Mouse (Mus musculus) layer of hippocampus, adult 2 months (tissue): ENCODE measurements around the gene Brms1. TPM values are rescaled to one million over a fixed set of nuclear protein-coding genes. Genes with fewer than 3 reads are reported as not detected.

Experiments used
- DNase-seq, 2 experiments: peaks; one replicate each; pipeline ENCODE4 v3.0.0; 2022; ENCODE audit warnings: low spot score in 2 of 2
- H3K27ac ChIP-seq: fragments of 200-600 bp; 2 replicates; pipeline ENCODE4 v1.8.1; 2022
- H3K4me3 ChIP-seq: fragments of 200-600 bp; 2 replicates; pipeline ENCODE4 v1.8.1; 2022; ENCODE audit warnings: mild to moderate bottlenecking
- CTCF ChIP-seq: fragments of 200-600 bp; conservative IDR thresholded peaks from 2 replicates; pipeline ENCODE4 v1.8.1; 2022; ENCODE audit warnings: antibody characterized with exemption, mild to moderate bottlenecking, moderate library complexity
- total RNA-seq, 2 experiments: library from RNA; stranded (reverse); gene quantifications; 2 replicates each; pipeline ENCODE4 v1.2.3; 2021

Brms1 gene
- total RNA-seq, 2 experiments from 2014 or later, result 21.4 to 25.3 TPM

- no peak for DNase-seq
- H3K4me3 ChIP-seq, result no peak overlapping the region
- TF ChIP-seq CTCF, result no peak
- H3K27ac ChIP-seq, result peak overlapping the region; percentile 72
Measured at GRCm38 (mm10) chr19:5058801-5059771, 17.9 kb downstream of the Brms1 start.

GRCm38 (mm10) chr19:5060365-5061330 is 19.5 kb downstream of the Brms1 start:
- no peak for TF ChIP-seq CTCF
- Histone ChIP-seq H3K27ac (no peak overlapping the region), H3K4me3 (no peak overlapping the region)
- DNase-seq, result no peak

DNA sequence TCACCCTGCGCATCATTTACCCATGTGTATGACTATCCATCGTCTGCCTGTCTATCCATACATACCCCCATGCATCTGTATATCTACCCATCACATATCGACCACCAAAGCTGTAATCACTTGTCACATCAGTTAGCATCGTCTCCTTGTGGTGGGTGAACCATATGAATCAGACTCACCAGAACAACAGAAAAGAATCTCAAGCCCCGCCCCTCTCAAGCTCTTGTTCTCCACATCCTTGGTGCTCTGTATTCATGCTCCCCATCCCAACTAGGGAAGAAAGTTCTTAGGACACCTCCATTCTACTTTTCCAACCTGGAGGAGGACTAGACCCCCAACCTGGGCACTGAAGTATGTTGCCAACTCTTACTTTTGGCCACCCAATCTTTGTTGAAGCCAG is 20.9 kb downstream of the Brms1 start:
- no peak overlapping the region for H3K27ac ChIP-seq
- no peak for DNase-seq
- H3K4me3 ChIP-seq, result no peak overlapping the region
- no peak for TF ChIP-seq CTCF

GRCm38 (mm10) chr19:5062446-5062845 is 21.3 kb downstream of the Brms1 start:
- H3K27ac ChIP-seq, result no peak overlapping the region
- no peak for TF ChIP-seq CTCF
- DNase-seq, result no peak

GRCm38 (mm10) chr19:5065104-5065503 is 23.9 kb downstream of the Brms1 start:
- no peak for DNase-seq
- no peak for TF ChIP-seq CTCF
- no peak overlapping the region for H3K4me3 ChIP-seq
- H3K27ac ChIP-seq, result no peak overlapping the region

More at GRCm38 (mm10) chr19:5062446-5062845, 21.3 kb downstream of the Brms1 start:
- no peak overlapping the region for H3K4me3 ChIP-seq

- no peak for DNase-seq
- Histone ChIP-seq H3K4me3 (peak overlapping the region; percentile 51; the same call in 1 of the 2 replicates), H3K27ac (0 out of 2 replicates have a peak overlapping the region, but pooled peaks have one; percentile 32)
- no peak for TF ChIP-seq CTCF
Measured at GRCm38 (mm10) chr19:5067040-5067799, 26.1 kb downstream of the Brms1 start.

- DNase-seq, result no peak
- TF ChIP-seq CTCF, result no peak
- Histone ChIP-seq H3K4me3 (peak within 1 kb of the TSS; percentile 51), H3K27ac (peak within 1 kb of the TSS; percentile 32; the same call in 1 of the 2 replicates)
Measured at GRCm38 (mm10) chr19:5067867-5068569, 26.9 kb downstream of the Brms1 start, which contains the start of gene Cd248. Cd248 (plus strand) TSS chr19:5068078.

- peak; percentile 23 for TF ChIP-seq CTCF
- peak overlapping the region; percentile 21; the same call in 1 of the 2 replicates for H3K27ac ChIP-seq
- no peak for DNase-seq
- H3K4me3 ChIP-seq, result peak overlapping the region; percentile 51
Measured at GRCm38 (mm10) chr19:5068570-5069234, 27.5 kb downstream of the Brms1 start.

DNA sequence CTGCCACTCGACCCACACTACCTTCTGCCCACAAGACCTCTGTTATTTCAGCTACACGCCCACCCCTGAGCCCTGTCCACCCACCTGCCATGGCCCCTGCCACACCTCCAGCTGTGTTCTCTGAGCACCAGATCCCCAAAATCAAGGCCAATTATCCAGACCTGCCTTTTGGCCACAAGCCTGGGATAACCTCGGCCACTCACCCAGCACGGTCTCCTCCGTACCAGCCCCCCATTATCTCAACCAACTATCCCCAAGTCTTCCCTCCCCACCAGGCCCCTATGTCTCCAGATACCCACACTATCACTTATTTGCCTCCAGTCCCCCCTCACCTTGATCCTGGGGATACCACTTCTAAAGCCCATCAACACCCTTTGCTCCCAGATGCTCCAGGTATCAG is 28.3 kb downstream of the Brms1 start:
- TF ChIP-seq CTCF, result no peak
- no peak for DNase-seq
- Histone ChIP-seq H3K27ac (no peak overlapping the region), H3K4me3 (no peak overlapping the region; the same call in 1 of the 2 replicates)

GRCm38 (mm10) chr19:5069978-5070377 is 28.8 kb downstream of the Brms1 start:
- no peak for DNase-seq
- Histone ChIP-seq H3K27ac (no peak overlapping the region), H3K4me3 (no peak overlapping the region)
- no peak for TF ChIP-seq CTCF

DNA sequence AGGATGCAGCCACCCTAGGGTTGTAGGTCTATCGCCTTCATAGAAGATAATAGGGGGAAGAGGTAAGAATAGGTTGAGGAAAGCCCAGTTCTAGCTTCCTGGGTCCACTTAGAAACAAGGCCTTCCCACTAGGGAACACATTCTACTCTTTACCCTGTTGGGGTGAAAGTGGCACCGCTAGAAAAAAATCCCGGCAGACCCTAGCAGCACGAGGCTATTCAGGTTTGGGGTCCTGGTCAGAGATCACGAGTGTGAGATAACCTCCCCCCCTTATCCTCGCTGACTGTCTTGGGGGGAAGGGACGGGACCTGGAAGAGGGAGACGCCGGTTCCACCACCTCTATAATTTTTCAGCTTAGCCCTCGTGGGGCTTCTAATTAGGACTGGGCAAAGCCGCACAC is 29.9 kb downstream of the Brms1 start:
- peak overlapping the region; percentile 55; the same call in 1 of the 2 replicates for H3K4me3 ChIP-seq
- no peak for TF ChIP-seq CTCF
- H3K27ac ChIP-seq, result no peak overlapping the region; the same call in 1 of the 2 replicates
- DNase-seq, result no peak
